Comparison of ENCODE assay signal across 10 mouse cellular contexts in genomic region chr14:120841311-120841710, GRCm38 (mm10).
DNase-seq lines count a peak whose midpoint lies in the region; ATAC-seq and TF ChIP-seq lines count a peak whose summit lies in the region.
"Had no signal": no experiment of that assay in that cellular context is flagged by ENCODE, and none has a peak within 500 bp of the region (broad histone marks: within the 10 kb centered on the region; RNA-seq: fewer than 3 reads in every experiment).

No protein-coding gene starts in this region.

- H3K9ac ChIP-seq in liver, adult 2 months (ENCODE audit: low read depth, low read length) = 0 out of 2 replicates have a peak overlapping the region, but pooled peaks have one; percentile 9
- H3K9ac ChIP-seq in liver, embryonic 12.5 days = no peak overlapping the region
- H3K9ac ChIP-seq: liver, embryonic 15.5 days had no signal

- H3K79me2 ChIP-seq in liver, adult 2 months (ENCODE audit: control insufficient read depth, insufficient read depth, low read length) = no peaks in the 10 kb centered on the region

- H3K9me3 ChIP-seq in liver, embryonic 12.5 days (replicated peaks) = no peaks in the 10 kb centered on the region
- H3K9me3 ChIP-seq: liver, embryonic 15.5 days had no signal

- no peak for TF ChIP-seq CTCF in liver, adult 2 months (IDR thresholded peaks at IDR 0.05; ENCODE audit: low read depth, low read length)

- 3% methylated on average over 6 of the region's 6 CpGs for WGBS in liver, adult 2 months
- 57% methylated on average over 6 of the region's 6 CpGs for WGBS in liver, embryonic 12.5 days (ENCODE audit: insufficient replicate concordance)

- H3K36me3 ChIP-seq in liver, adult 2 months (ENCODE audit: control insufficient read depth, insufficient read depth, low read length) = no peaks in the 10 kb centered on the region
- H3K36me3 ChIP-seq in liver, embryonic 12.5 days = no peaks in the 10 kb centered on the region
- H3K36me3 ChIP-seq: liver, embryonic 15.5 days had no signal

- no peaks in the 10 kb centered on the region for H3K27me3 ChIP-seq in liver, adult 2 months (ENCODE audit: control insufficient read depth, insufficient read depth, low read length)
- no peaks in the 10 kb centered on the region for H3K27me3 ChIP-seq in liver, embryonic 12.5 days (replicated peaks)
- H3K27me3 ChIP-seq: liver, embryonic 15.5 days had no signal

- H3K27ac ChIP-seq in liver, adult 2 months (replicated peaks; ENCODE audit: insufficient read depth, low read depth, low read length) = peak overlapping the region; percentile 49
- H3K27ac ChIP-seq in liver, embryonic 12.5 days = no peak overlapping the region
- H3K27ac ChIP-seq: liver, embryonic 15.5 days had no signal

- peak; percentile 31 to 52 for DNase-seq in cerebellum, postnatal 10 days
- no peak for DNase-seq in cerebellum, postnatal 4 days (ENCODE audit: low spot score in 2 of 2)
- peak; percentile 80 for DNase-seq in liver, adult 2 months (ENCODE audit: extremely low read depth, low read depth, low spot score)
- peak; percentile 54 for DNase-seq in kidney, postnatal 14 days
- DNase-seq in neural tube, embryonic 10.5 days (ENCODE audit: extremely low spot score, low spot score) = no peak
- DNase-seq in embryo, embryonic 9.5 days (ENCODE audit: extremely low spot score) = no peak
- DNase-seq: cerebellum, adult 18-20 months had no signal

- ATAC-seq in liver, embryonic 12.5 days = no peak
- no peak for ATAC-seq in CD4-positive, CD25-positive, alpha-beta regulatory T cell, adult 4 months

- peak overlapping the region; percentile 51 for H3K4me3 ChIP-seq in liver, adult 2 months (ENCODE audit: insufficient read depth, low read depth, low read length)
- no peak overlapping the region for H3K4me3 ChIP-seq in liver, embryonic 12.5 days
- H3K4me3 ChIP-seq: liver, embryonic 15.5 days had no signal

- peaks cover 6% of the 10 kb centered on the region for H3K4me1 ChIP-seq in liver, adult 2 months (ENCODE audit: control insufficient read depth, insufficient read depth, low read length)
- H3K4me1 ChIP-seq in liver, embryonic 12.5 days = no peaks in the 10 kb centered on the region
- H3K4me1 ChIP-seq: liver, embryonic 15.5 days had no signal

- TF ChIP-seq POLR2A in liver, adult 2 months (IDR thresholded peaks at IDR 0.05; ENCODE audit: extremely low read depth, insufficient read depth, low read length) = no peak

- H3K4me2 ChIP-seq in liver, embryonic 12.5 days = no peak overlapping the region
- H3K4me2 ChIP-seq: liver, embryonic 15.5 days had no signal

Comparison
In these comparisons a context has a peak if more than half of its experiments do, and no peak if none do; other contexts are left out.
1. DNase-seq: peak in cerebellum, postnatal 10 days (2 of 2), liver, adult 2 months (single experiment) and kidney, postnatal 14 days (single experiment); none in cerebellum, postnatal 4 days (0 of 2), neural tube, embryonic 10.5 days (single experiment) and embryo, embryonic 9.5 days (single experiment).